Mouse (Mus musculus): ENCODE data around the gene Peli1.

GRCm38 (mm10) chr11:21194851-21195250 lies 103.8 kb downstream of the Peli1 start:
- TF ChIP-seq CTCF (IDR thresholded peaks at IDR 0.05; ENCODE audit: low read depth) (no peak), EP300 (optimal IDR thresholded peaks at IDR 0.05) (no peak)

All from stomach, postnatal 0 days (tissue).